In the genomic region with DNA sequence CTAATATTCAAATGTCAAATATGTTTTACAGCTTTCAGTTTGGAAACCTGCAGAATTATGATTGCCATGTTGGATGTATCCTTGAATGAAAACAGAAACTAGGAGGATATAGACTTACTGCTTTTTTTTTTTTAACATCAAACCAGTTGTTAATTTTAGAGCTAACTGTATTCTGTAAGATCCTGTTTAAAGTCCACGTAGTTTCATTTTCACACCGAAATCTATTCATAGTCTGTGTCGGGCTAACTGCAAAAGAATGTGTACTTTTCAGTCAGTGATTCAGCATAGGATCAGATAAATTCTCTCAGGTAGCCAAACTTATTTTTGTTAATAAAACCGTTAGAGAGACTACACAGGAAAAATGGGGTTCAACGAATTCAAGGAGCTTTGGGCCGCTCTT, we compare ENCODE assay signal across 29 mouse cellular contexts. TPM values are rescaled to one million over a fixed set of nuclear protein-coding genes. Genes with fewer than 3 reads are reported as not detected.
DNase-seq lines count a peak whose midpoint lies in the region; ATAC-seq and TF ChIP-seq lines count a peak whose summit lies in the region.
"Had no signal": no experiment of that assay in that cellular context is flagged by ENCODE, and none has a peak within 500 bp of the region (broad histone marks: within the 10 kb centered on the region; RNA-seq: fewer than 3 reads in every experiment).

No protein-coding gene starts in this region.

- H3K9ac ChIP-seq in CH12.LX (ENCODE audit: insufficient read depth, low read depth): peak overlapping the region; percentile 51; the same call in 1 of the 2 replicates
- H3K9ac ChIP-seq: hindbrain, embryonic 13.5 days; limb, embryonic 15.5 days; liver, embryonic 14.5 days; lung, embryonic 14.5 days; midbrain, embryonic 13.5 days had no signal

- H3K27me3 ChIP-seq in CH12.LX (replicated peaks): no peaks in the 10 kb centered on the region
- H3K27me3 ChIP-seq: hindbrain, embryonic 13.5 days; limb, embryonic 15.5 days; midbrain, embryonic 13.5 days; Patski had no signal

- peaks cover 11 to 29% of the 10 kb centered on the region in 2 experiments for H3K4me1 ChIP-seq in CH12.LX (ENCODE audit: control insufficient read depth in 1 of 2, insufficient read depth in 2 of 2)
- H3K4me1 ChIP-seq: hindbrain, embryonic 13.5 days; limb, embryonic 10.5 days; limb, embryonic 15.5 days; midbrain, embryonic 13.5 days had no signal

- H3K4me2 ChIP-seq in CH12.LX (ENCODE audit: insufficient read depth, low read depth, poor library complexity, severe bottlenecking): peak overlapping the region; percentile 61
- H3K4me2 ChIP-seq: heart, embryonic 11.5 days; hindbrain, embryonic 13.5 days; limb, embryonic 15.5 days; lung, embryonic 14.5 days; midbrain, embryonic 13.5 days had no signal

- H3K27ac ChIP-seq in left cerebral cortex, adult 2 months: peak overlapping the region; percentile 76
- H3K27ac ChIP-seq in CH12.LX (ENCODE audit: insufficient read depth, low read depth): no peak overlapping the region
- H3K27ac ChIP-seq: hindbrain, embryonic 13.5 days; limb, embryonic 10.5 days; limb, embryonic 15.5 days; liver, embryonic 14.5 days; midbrain, embryonic 13.5 days had no signal

- no peak for TF ChIP-seq EP300 in CH12.LX (IDR thresholded peaks at IDR 0.05; ENCODE audit: low read length)

- intact Hi-C loops in left cerebral cortex, adult 2 months (cut with DNase I): no loop called here

- no peak for TF ChIP-seq RAD21 in CH12.LX (IDR thresholded peaks at IDR 0.05; ENCODE audit: low read depth, low read length)

- TF ChIP-seq CTCF in left cerebral cortex, adult 2 months (IDR thresholded peaks at IDR 0.05): no peak
- TF ChIP-seq CTCF in CH12.LX (conservative IDR thresholded peaks at IDR 0.05 in 1 of 2, IDR thresholded peaks at IDR 0.05 in 1 of 2; ENCODE audit: low read depth in 2 of 2, low read length in 2 of 2): no peak

- peak; percentile 36 for ATAC-seq in granulocyte monocyte progenitor cell, adult 5-6 weeks (replicated peaks; ENCODE audit: poor library complexity, severe bottlenecking)
- no peak for ATAC-seq in CD4-positive, CD25-positive, alpha-beta regulatory T cell, adult 4 months
- ATAC-seq: forebrain, embryonic 16.5 days; intestine, embryonic 16.5 days; midbrain, embryonic 13.5 days; Patski had no signal

- dilution Hi-C loops in CH12.LX (cut with MboI; ENCODE audit: extremely low pct_ligation_motif_present, extremely low pct_unique_long_range_greater_than_20kb, low sequenced_read_pairs): no loop called here

- no peaks in the 10 kb centered on the region for H3K9me3 ChIP-seq in CH12.LX (replicated peaks; ENCODE audit: low read length)
- H3K9me3 ChIP-seq: G1E; hindbrain, embryonic 13.5 days; limb, embryonic 10.5 days; limb, embryonic 15.5 days; midbrain, embryonic 13.5 days had no signal

- in situ Hi-C loops in CH12.LX (cut with MboI; ENCODE audit: low pct_ligation_motif_present, low pct_unique_long_range_greater_than_20kb, low sequenced_read_pairs): no loop called here

- H3K4me3 ChIP-seq in left cerebral cortex, adult 2 months: no peak overlapping the region
- H3K4me3 ChIP-seq in CH12.LX (replicated peaks in 1 of 3; ENCODE audit: low read depth in 2 of 3, low read length in 2 of 3, poor library complexity in 1 of 3): peak overlapping the region; percentile 4 to 21 (median 20)
- H3K4me3 ChIP-seq: erythroblast, embryonic 14.5 days; hindbrain, embryonic 13.5 days; limb, embryonic 10.5 days; limb, embryonic 15.5 days; midbrain, embryonic 13.5 days had no signal

- peaks cover 2 to 5% of the 10 kb centered on the region in 2 experiments for H3K36me3 ChIP-seq in CH12.LX (replicated peaks in 1 of 2; ENCODE audit: control insufficient read depth in 1 of 2, insufficient read depth in 1 of 2, low read length in 1 of 2)
- H3K36me3 ChIP-seq: hindbrain, embryonic 13.5 days; limb, embryonic 10.5 days; limb, embryonic 15.5 days; midbrain, embryonic 13.5 days had no signal

- no peak for TF ChIP-seq POLR2A in CH12.LX (IDR thresholded peaks at IDR 0.05; ENCODE audit: low read depth, low read length)

- H3K79me2 ChIP-seq in CH12.LX (replicated peaks; ENCODE audit: control insufficient read depth, extremely low read depth, insufficient read depth, poor library complexity, severe bottlenecking): no peaks in the 10 kb centered on the region

- no peak for DNase-seq in left cerebral cortex, adult 2 months (ENCODE audit: extremely low spot score in 1 of 2, low spot score in 2 of 2)
- DNase-seq in left cerebral cortex, adult 8-10 months (ENCODE audit: low spot score in 2 of 2): no peak
- no peak for DNase-seq in CH12.LX (ENCODE audit: extremely low read depth)
- DNase-seq in layer of hippocampus, adult 18-20 months (ENCODE audit: low spot score in 2 of 2): no peak
- no peak for DNase-seq in kidney, postnatal 10 days
- DNase-seq: adrenal gland, postnatal 10 days; B cell, adult 2 months; cerebellum, adult 11-12 months; cerebellum, adult 9-11 months; gastrocnemius, postnatal 10 days; heart, postnatal 4 days; kidney, adult 8-10 months; kidney, postnatal 14 days; lung, embryonic 14.5 days; lung, postnatal 14 days; thymus, postnatal 14 days had no signal

TF ChIP-seq in CH12.LX, 34 proteins besides CTCF, POLR2A, EP300 and RAD21:
- TF ChIP-seq RCOR1 (conservative IDR thresholded peaks at IDR 0.05; ENCODE audit: low read depth, low read length) (no peak), MEF2A (IDR thresholded peaks at IDR 0.05; ENCODE audit: borderline replicate concordance, low read depth, low read length) (peak; percentile 54; the same call in 1 of the 2 replicates), ZNF384 (IDR thresholded peaks at IDR 0.05; ENCODE audit: low read depth, low read length) (peak; percentile 51), BHLHE40 (IDR thresholded peaks at IDR 0.05; ENCODE audit: low read depth, low read length) (no peak), SIN3A (IDR thresholded peaks at IDR 0.05; ENCODE audit: low read length) (no peak), ETS1 (conservative IDR thresholded peaks at IDR 0.05; ENCODE audit: low read depth, low read length) (no peak)

RNA-seq across cellular contexts. Expression of a gene that starts 21.8 kb away (rescaled TPM):
- 10 to 100 TPM; 12.7 to 22.3 TPM for total RNA-seq in left cerebral cortex, adult 2 months (2021)
- 10 to 100 TPM; 14.1 to 17.3 (median 16.5) TPM for total RNA-seq in left cerebral cortex, adult 8-10 months (2022)
- total RNA-seq in CH12.LX (2012; rRNA removed) (4.7 and 5.2 TPM in 2 replicates), CH12.LX (2014; rRNA removed) (1.7 and 4.2 TPM in 2 replicates)
- 10.1 and 10.9 TPM in 2 replicates for polyA plus RNA-seq in CH12.LX (2012; ENCODE audit: insufficient read length, low read depth)
- total RNA-seq in granulocyte monocyte progenitor cell, adult 5-6 weeks (2014; fragmentation: Nextera tagmentation): 19.9 and 31.0 TPM in 2 replicates
- 13.8 and 18.3 TPM in 2 replicates for total RNA-seq in granulocyte monocyte progenitor cell, adult 5-6 weeks (2017)
- 1 to 10 TPM; 1.4 to 1.7 TPM for polyA plus RNA-seq in CD4-positive, CD25-positive, alpha-beta regulatory T cell, adult 4 months (2017; shearing (Covaris generic))
- 10 to 100 TPM; 11.4 to 13.2 TPM for total RNA-seq in layer of hippocampus, adult 18-20 months (2021)
- polyA plus RNA-seq: erythroblast, embryonic 14.5 days had no signal

RNA-seq across cellular contexts. Expression of a gene that starts 39.9 kb away (rescaled TPM):
- 1 to 10 TPM; 2.6 TPM for total RNA-seq in left cerebral cortex, adult 2 months (2021)
- total RNA-seq in left cerebral cortex, adult 8-10 months (2022): 1 to 10 TPM; 3.0 to 5.8 (median 4.6) TPM
- total RNA-seq in CH12.LX (2012; rRNA removed): 1.6 and 2.0 TPM in 2 replicates
- total RNA-seq in CH12.LX (2014; rRNA removed): 2.2 and 2.5 TPM in 2 replicates
- polyA plus RNA-seq in CH12.LX (2012; ENCODE audit: insufficient read length, low read depth): 3.6 and 4.5 TPM in 2 replicates
- 8.8 and 10.1 TPM in 2 replicates for total RNA-seq in granulocyte monocyte progenitor cell, adult 5-6 weeks (2014; fragmentation: Nextera tagmentation)
- total RNA-seq in granulocyte monocyte progenitor cell, adult 5-6 weeks (2017): 14.4 and 19.9 TPM in 2 replicates
- 10 to 100 TPM; 30.2 to 35.3 TPM for polyA plus RNA-seq in CD4-positive, CD25-positive, alpha-beta regulatory T cell, adult 4 months (2017; shearing (Covaris generic))
- total RNA-seq in layer of hippocampus, adult 18-20 months (2021): 1 to 10 TPM; 2.4 to 2.9 TPM
